Mouse (Mus musculus): ENCODE data around the gene Pithd1. TPM values are rescaled to one million over a fixed set of nuclear protein-coding genes. Genes with fewer than 3 reads are reported as not detected.

Pithd1 gene
- 45.9 and 46.6 TPM in 2 replicates for polyA plus RNA-seq (2014; fragmentation: Nextera tagmentation; extraction: Ambion mirVana)

DNA sequence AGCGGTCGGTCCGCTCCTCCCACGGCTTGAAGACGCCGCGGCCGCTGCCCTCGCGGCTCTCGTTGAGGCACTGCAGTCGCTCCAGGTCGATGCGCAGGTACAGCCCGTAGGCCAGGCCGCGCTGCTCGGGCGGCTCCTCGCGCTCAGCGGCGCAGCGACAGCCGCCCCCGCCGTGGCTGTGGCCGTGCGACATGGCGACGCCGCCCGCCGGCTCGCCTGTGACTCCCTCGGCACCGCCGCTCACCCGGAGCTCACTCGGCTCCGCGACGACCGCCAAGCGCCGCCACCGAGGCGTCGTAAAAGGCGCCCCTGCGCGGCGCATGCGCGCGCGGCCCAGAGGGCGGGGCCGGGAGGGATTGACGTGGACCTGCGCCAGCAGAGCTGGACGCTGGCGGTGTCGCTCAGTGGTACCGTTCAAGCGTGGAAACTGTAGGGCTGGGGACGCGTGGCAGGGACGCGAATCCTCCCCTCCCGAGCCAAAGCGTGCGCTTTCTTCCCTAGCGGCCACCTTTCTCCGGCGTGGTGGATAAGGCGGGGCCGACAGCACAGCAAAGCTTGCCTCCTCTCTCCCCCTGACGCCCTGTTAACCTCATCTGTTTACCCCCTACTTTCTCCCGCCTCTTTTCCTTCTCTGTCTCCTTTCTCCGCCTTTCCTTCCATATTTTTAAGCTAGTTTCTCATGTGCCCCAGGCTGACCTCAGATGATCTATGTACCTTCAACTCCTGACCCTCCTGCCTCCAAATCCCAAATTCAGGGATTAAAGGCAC, at the start of gene Pithd1:
Pithd1 (minus strand) TSS at position 322 of the 768 bp plus-strand sequence.
- Histone ChIP-seq H3K4me1 (ENCODE audit: control insufficient read depth, insufficient read depth, low read length) (peaks cover 12% of the 10 kb centered on the region), H3K9ac (replicated peaks; ENCODE audit: low read depth, low read length) (peak within 1 kb of the TSS; percentile 87), H3K4me2 (replicated peaks; ENCODE audit: low read depth, low read length) (peak within 1 kb of the TSS; percentile 85), H3K9me3 (ENCODE audit: control insufficient read depth, low read depth, low read length) (no peaks in the 10 kb centered on the region), H3K36me3 (ENCODE audit: control insufficient read depth, insufficient read depth, low read length) (peaks cover 16% of the 10 kb centered on the region), H3K27me3 (ENCODE audit: control insufficient read depth, insufficient read depth, low read length) (no peaks in the 10 kb centered on the region), H3K27ac (ENCODE audit: low read length) (peak within 1 kb of the TSS; percentile 84), H3K4me3 (ENCODE audit: low read depth, low read length) (peak within 1 kb of the TSS; percentile 92)
- peak; percentile 86 for ATAC-seq (ENCODE audit: insufficient number of reproducible peaks, insufficient read depth, low FRiP score, low read depth)
- under 1% methylated on average over 81 of the region's 81 CpGs for WGBS

DNA sequence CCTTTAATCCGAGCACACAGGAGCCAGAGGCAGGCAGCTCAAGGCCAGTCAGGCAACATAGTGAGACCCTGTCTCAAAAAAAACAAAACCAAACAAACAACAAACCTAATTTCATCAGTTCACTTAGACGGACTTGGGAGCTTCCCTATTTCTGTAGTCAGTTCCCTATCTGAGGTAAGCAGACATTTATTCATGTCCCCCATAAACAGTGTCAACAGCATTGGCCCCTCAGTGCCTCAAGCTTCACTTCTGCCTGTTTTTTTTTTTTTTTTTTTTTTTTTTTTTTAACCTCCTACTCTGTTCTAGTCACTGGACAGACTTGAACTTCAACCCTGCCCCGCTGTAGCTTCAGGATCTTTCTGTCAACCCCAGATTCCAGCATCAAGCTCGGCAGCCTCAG, 48.0 kb upstream of the Pithd1 start:
- no peak for ATAC-seq (ENCODE audit: insufficient number of reproducible peaks, insufficient read depth, low FRiP score, low read depth)
- H3K9ac ChIP-seq (replicated peaks; ENCODE audit: low read depth, low read length) = no peak overlapping the region
- 75% methylated on average over 4 of the region's 4 CpGs for WGBS
- H3K4me3 ChIP-seq (ENCODE audit: low read depth, low read length) = no peak overlapping the region
- H3K36me3 ChIP-seq (ENCODE audit: control insufficient read depth, insufficient read depth, low read length) = no peaks in the 10 kb centered on the region
- H3K4me2 ChIP-seq (replicated peaks; ENCODE audit: low read depth, low read length) = no peak overlapping the region
- no peaks in the 10 kb centered on the region for H3K9me3 ChIP-seq (ENCODE audit: control insufficient read depth, low read depth, low read length)
- H3K27me3 ChIP-seq (ENCODE audit: control insufficient read depth, insufficient read depth, low read length) = no peaks in the 10 kb centered on the region
- H3K4me1 ChIP-seq (ENCODE audit: control insufficient read depth, insufficient read depth, low read length) = no peaks in the 10 kb centered on the region
- H3K27ac ChIP-seq (ENCODE audit: low read length) = no peak overlapping the region

DNA sequence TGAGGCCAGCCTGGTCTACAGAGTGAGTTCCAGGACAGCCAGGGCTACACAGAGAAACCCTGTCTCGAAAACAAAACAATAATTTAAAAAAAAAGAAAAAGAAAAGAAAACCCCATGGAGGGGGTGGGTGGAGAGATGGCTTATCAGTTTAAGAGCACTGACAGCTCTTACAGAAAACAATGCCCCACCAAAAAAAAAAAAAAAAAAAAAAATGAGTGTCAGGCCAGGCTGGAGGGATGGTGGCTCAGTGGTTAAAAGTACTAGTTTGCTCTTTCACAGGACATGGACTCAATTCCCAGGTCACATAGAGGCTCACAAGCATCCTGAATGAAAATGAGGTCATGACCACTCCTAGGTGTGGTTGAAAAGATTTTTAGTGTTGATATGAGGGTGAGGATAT, 46.2 kb upstream of the Pithd1 start:
- H3K36me3 ChIP-seq (ENCODE audit: control insufficient read depth, insufficient read depth, low read length) = no peaks in the 10 kb centered on the region
- H3K4me2 ChIP-seq (replicated peaks; ENCODE audit: low read depth, low read length) = no peak overlapping the region
- H3K4me1 ChIP-seq (ENCODE audit: control insufficient read depth, insufficient read depth, low read length) = no peaks in the 10 kb centered on the region
- WGBS = 37% methylated on average over 1 of the region's 1 CpGs
- no peak overlapping the region for H3K4me3 ChIP-seq (ENCODE audit: low read depth, low read length)
- H3K9me3 ChIP-seq (ENCODE audit: control insufficient read depth, low read depth, low read length) = no peaks in the 10 kb centered on the region
- no peak overlapping the region for H3K9ac ChIP-seq (replicated peaks; ENCODE audit: low read depth, low read length)
- ATAC-seq (ENCODE audit: insufficient number of reproducible peaks, insufficient read depth, low FRiP score, low read depth) = no peak
- H3K27me3 ChIP-seq (ENCODE audit: control insufficient read depth, insufficient read depth, low read length) = no peaks in the 10 kb centered on the region
- H3K27ac ChIP-seq (ENCODE audit: low read length) = no peak overlapping the region

DNA sequence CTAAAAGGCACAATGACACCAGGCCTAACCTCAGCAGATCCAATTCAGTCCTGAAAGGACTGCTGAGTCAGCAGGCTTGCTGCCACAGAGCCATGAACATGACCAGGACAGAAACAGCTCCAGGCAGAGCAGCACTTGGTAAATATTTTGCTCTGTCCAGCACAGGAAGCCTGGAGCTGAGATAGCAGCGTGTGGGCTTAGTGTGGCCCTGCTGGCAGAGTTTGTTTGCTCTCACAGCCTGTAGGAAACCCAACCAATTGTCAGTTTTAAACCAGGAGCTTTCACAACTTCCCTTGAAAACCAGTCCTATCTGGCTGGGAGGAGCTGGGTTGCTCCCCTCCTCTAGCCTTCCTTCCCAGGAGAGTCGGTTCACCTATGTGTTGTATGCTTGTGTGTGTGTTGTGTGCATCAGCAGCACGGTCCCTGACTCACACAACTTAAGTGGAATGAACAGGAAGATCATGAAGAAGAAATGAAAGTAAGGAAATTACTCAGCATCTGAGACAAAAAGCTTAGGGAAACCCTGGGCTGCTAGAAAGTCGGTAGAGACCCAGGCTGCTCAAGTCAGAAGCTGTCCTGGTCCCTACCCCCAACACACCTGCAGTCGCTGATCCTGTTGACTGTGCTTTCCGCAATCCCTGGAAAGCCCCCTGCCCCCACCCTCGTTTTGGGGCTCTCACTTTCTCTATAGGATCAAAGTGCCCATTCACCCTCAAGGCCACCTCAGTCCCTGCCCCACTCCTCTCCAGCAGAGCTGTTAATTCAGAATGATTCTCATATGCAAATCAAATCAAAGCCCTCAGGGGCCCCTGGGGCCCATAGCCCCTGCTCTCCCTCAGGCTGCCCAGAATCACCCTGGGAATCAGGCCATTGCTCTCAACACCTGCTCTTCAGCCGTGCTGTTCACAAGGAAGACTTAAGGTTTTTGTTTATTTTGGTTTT, 44.2 kb upstream of the Pithd1 start:
- H3K4me2 ChIP-seq (replicated peaks; ENCODE audit: low read depth, low read length) = no peak overlapping the region
- 9% methylated on average over 8 of the region's 8 CpGs for WGBS
- no peaks in the 10 kb centered on the region for H3K9me3 ChIP-seq (ENCODE audit: control insufficient read depth, low read depth, low read length)
- H3K27ac ChIP-seq (ENCODE audit: low read length) = peak overlapping the region; percentile 66; the same call in 1 of the 2 replicates
- ATAC-seq (ENCODE audit: insufficient number of reproducible peaks, insufficient read depth, low FRiP score, low read depth) = peak; percentile 47; the same call in 1 of the 2 replicates
- no peaks in the 10 kb centered on the region for H3K36me3 ChIP-seq (ENCODE audit: control insufficient read depth, insufficient read depth, low read length)
- no peak overlapping the region for H3K4me3 ChIP-seq (ENCODE audit: low read depth, low read length)
- H3K4me1 ChIP-seq (ENCODE audit: control insufficient read depth, insufficient read depth, low read length) = no peaks in the 10 kb centered on the region
- no peaks in the 10 kb centered on the region for H3K27me3 ChIP-seq (ENCODE audit: control insufficient read depth, insufficient read depth, low read length)
- no peak overlapping the region for H3K9ac ChIP-seq (replicated peaks; ENCODE audit: low read depth, low read length)

DNA sequence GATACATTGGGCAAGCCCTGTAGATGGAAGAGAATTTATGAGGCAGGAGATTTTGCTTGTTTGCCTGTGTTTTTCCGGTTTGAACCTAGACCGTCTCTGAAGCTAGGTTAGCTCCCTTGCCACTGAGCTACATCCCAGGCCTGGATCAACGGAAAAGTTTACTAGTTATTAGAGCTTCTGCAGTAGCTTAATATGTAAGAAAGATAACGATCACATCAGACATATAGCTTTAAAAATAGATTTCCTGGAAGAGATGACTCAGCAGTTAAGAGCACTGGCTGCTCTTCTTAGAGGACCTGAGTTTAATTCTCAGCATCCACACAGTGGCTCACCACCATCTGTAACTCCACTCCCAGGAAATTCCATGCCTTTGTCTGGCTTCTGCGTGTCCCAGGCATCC, 41.6 kb upstream of the Pithd1 start:
- no peaks in the 10 kb centered on the region for H3K36me3 ChIP-seq (ENCODE audit: control insufficient read depth, insufficient read depth, low read length)
- no peak for ATAC-seq (ENCODE audit: insufficient number of reproducible peaks, insufficient read depth, low FRiP score, low read depth)
- no peak overlapping the region for H3K9ac ChIP-seq (replicated peaks; ENCODE audit: low read depth, low read length)
- no peak overlapping the region for H3K4me2 ChIP-seq (replicated peaks; ENCODE audit: low read depth, low read length)
- no peak overlapping the region for H3K4me3 ChIP-seq (ENCODE audit: low read depth, low read length)
- H3K27ac ChIP-seq (ENCODE audit: low read length) = no peak overlapping the region
- no peaks in the 10 kb centered on the region for H3K27me3 ChIP-seq (ENCODE audit: control insufficient read depth, insufficient read depth, low read length)
- no peaks in the 10 kb centered on the region for H3K9me3 ChIP-seq (ENCODE audit: control insufficient read depth, low read depth, low read length)
- 80% methylated on average over 5 of the region's 5 CpGs for WGBS
- H3K4me1 ChIP-seq (ENCODE audit: control insufficient read depth, insufficient read depth, low read length) = no peaks in the 10 kb centered on the region

DNA sequence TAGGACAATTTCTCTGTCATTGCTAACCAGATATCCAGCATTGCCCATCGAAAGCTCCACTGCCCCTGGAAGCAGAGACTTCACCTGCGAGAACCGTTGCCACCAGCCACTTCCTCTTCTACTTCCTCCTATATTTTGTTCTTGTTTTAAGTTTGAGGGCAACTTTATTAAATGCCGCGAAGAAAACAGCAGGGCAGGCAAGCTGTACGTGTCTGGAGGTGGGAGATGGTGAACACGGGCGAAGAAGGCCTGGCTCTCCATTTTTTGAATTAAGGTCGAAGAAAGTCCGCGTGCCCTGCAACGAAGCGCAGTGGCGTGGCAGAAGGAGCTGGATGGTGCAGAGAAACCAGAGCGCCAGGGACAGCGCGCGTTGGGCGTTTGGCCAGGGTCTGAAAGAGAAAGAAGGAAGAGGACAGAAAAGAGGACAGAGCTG, 41.1 kb upstream of the Pithd1 start:
- no peaks in the 10 kb centered on the region for H3K27me3 ChIP-seq (ENCODE audit: control insufficient read depth, insufficient read depth, low read length)
- no peak overlapping the region for H3K4me2 ChIP-seq (replicated peaks; ENCODE audit: low read depth, low read length)
- H3K9me3 ChIP-seq (ENCODE audit: control insufficient read depth, low read depth, low read length) = no peaks in the 10 kb centered on the region
- no peak overlapping the region for H3K9ac ChIP-seq (replicated peaks; ENCODE audit: low read depth, low read length)
- H3K36me3 ChIP-seq (ENCODE audit: control insufficient read depth, insufficient read depth, low read length) = no peaks in the 10 kb centered on the region
- no peak overlapping the region for H3K27ac ChIP-seq (ENCODE audit: low read length)
- H3K4me1 ChIP-seq (ENCODE audit: control insufficient read depth, insufficient read depth, low read length) = no peaks in the 10 kb centered on the region
- WGBS = 87% methylated on average over 19 of the region's 19 CpGs
- H3K4me3 ChIP-seq (ENCODE audit: low read depth, low read length) = no peak overlapping the region
- ATAC-seq (ENCODE audit: insufficient number of reproducible peaks, insufficient read depth, low FRiP score, low read depth) = no peak

DNA sequence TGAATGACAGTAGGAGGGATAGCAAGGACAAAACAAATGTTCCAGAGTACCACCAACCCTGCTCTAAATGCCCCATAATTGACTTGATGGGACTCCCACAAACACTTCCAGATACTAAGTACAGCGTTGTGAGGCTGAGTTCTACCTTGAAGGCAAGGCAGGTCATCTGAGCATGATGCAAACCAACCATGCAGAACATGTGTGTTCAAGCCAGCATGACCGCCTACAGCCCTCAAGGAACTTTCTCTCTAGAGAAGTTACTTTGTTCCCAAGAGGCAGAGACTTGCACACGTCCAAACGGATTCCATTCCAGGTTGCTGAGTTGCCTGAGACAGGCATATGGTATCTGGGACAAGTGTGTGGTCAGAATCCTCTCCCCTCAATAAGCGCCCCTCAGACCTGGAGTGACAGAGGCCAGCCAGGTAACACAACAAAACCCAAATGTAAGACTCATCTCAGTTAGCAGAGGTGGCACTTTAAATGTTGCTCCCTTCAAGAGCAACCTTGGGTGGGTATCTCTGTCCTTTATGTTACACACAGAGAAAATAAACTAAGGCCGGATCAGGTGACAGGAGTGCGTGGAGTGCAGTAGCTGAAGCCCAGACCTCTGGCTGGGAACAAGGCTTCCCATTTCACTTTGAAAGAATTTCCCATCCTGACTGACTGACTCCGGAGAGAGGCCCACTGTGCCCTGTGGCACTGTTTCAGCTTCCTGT, 40.5 kb upstream of the Pithd1 start:
- Histone ChIP-seq H3K9ac (replicated peaks; ENCODE audit: low read depth, low read length) (no peak overlapping the region), H3K36me3 (ENCODE audit: control insufficient read depth, insufficient read depth, low read length) (no peaks in the 10 kb centered on the region), H3K4me2 (replicated peaks; ENCODE audit: low read depth, low read length) (no peak overlapping the region), H3K4me3 (ENCODE audit: low read depth, low read length) (no peak overlapping the region), H3K27me3 (ENCODE audit: control insufficient read depth, insufficient read depth, low read length) (no peaks in the 10 kb centered on the region), H3K4me1 (ENCODE audit: control insufficient read depth, insufficient read depth, low read length) (no peaks in the 10 kb centered on the region), H3K27ac (ENCODE audit: low read length) (no peak overlapping the region), H3K9me3 (ENCODE audit: control insufficient read depth, low read depth, low read length) (no peaks in the 10 kb centered on the region)
- 72% methylated on average over 8 of the region's 8 CpGs for WGBS
- no peak for ATAC-seq (ENCODE audit: insufficient number of reproducible peaks, insufficient read depth, low FRiP score, low read depth)

DNA sequence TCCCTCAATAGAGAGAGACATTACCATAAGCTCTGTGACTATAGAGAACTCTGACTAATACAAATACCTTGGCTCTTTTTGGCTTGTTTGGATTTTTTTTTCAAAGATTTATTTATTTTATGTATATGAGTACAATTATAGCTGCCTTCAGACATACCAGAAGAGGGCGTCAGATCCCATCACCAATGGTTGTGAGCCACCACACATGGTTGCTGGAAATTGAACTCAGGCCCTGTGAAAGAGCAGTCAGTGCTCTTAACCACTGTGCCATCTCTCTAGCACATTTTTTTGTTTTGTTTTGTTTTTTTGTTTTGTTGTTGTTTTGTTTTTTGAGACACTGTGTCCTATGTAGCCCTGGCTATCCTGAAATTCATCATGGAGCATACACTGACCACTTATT, 38.3 kb upstream of the Pithd1 start:
- H3K27ac ChIP-seq (ENCODE audit: low read length) = no peak overlapping the region
- 70% methylated on average over 1 of the region's 1 CpGs for WGBS
- H3K4me1 ChIP-seq (ENCODE audit: control insufficient read depth, insufficient read depth, low read length) = 0 out of 2 replicates have a peak, but pooled peaks cover 3% of the 10 kb centered on the region
- no peaks in the 10 kb centered on the region for H3K36me3 ChIP-seq (ENCODE audit: control insufficient read depth, insufficient read depth, low read length)
- no peak overlapping the region for H3K4me3 ChIP-seq (ENCODE audit: low read depth, low read length)
- no peak overlapping the region for H3K9ac ChIP-seq (replicated peaks; ENCODE audit: low read depth, low read length)
- H3K9me3 ChIP-seq (ENCODE audit: control insufficient read depth, low read depth, low read length) = no peaks in the 10 kb centered on the region
- ATAC-seq (ENCODE audit: insufficient number of reproducible peaks, insufficient read depth, low FRiP score, low read depth) = no peak
- no peaks in the 10 kb centered on the region for H3K27me3 ChIP-seq (ENCODE audit: control insufficient read depth, insufficient read depth, low read length)
- no peak overlapping the region for H3K4me2 ChIP-seq (replicated peaks; ENCODE audit: low read depth, low read length)
